Mouse (Mus musculus) kidney, adult 11 months (tissue): ENCODE measurements at regions not wholly inside any gene's neighbourhood (a gene's known extent, or its start where the extent isn't known, plus 50 kb on each side); places are given as distances from the start of the nearest gene placed in this dataset.

Experiments used
- DNase-seq: peaks from one replicate; pipeline ENCODE4 v3.0.0; 2022

DNA sequence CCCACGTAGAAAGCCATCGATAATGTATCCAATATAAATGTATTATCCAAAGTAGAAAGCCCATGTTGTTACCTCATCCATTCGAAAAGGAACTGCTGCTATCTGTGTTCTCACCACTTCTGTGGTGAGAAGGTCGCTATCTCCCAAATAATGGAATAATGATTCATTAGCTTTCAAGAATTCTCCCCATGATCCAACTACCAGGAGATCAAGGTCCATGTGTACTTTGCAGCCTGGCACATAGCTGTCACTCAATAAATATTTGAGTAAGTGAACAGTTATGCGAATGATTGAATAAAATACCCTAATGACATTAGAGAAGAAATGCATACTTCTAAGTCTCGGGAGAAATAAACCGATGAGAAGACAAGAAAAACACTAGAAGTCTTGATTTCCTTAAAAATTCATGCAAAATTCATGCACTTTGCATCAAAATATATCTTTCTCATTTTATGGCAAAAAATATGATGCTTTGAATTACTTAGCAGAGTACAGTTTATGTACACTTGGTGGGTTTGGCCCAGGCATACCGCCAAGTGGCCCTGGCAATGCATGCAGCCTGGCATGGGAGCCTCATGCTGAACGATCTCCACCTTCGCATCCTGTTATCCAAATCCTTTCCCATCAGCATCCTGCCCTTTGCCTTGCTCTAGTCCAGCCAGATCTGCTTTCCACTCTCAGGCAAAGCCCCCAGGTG is 208.7 kb downstream of the Rpl10-ps3 start:
- DNase-seq: no peak

DNA sequence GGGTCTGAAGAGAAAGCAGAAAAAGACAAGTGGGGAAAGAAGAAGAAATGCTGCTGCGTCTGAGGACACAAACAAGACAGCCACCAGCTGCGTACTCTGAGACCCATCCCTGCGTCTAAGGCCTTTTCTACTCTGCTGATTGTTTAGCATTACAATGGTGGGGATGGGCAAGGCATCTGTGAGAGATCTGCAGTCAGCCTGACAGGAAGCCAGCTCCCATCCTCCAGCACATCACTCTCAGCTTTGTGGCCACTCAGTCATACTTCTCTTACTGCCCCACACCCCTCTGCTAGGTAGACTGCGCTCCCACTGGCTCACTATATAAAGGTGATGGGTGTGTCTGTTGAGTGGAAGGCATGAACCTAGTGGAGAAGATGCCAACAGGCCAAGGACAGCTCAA is 220.5 kb downstream of the Rpl10-ps3 start:
- no peak for DNase-seq

DNA sequence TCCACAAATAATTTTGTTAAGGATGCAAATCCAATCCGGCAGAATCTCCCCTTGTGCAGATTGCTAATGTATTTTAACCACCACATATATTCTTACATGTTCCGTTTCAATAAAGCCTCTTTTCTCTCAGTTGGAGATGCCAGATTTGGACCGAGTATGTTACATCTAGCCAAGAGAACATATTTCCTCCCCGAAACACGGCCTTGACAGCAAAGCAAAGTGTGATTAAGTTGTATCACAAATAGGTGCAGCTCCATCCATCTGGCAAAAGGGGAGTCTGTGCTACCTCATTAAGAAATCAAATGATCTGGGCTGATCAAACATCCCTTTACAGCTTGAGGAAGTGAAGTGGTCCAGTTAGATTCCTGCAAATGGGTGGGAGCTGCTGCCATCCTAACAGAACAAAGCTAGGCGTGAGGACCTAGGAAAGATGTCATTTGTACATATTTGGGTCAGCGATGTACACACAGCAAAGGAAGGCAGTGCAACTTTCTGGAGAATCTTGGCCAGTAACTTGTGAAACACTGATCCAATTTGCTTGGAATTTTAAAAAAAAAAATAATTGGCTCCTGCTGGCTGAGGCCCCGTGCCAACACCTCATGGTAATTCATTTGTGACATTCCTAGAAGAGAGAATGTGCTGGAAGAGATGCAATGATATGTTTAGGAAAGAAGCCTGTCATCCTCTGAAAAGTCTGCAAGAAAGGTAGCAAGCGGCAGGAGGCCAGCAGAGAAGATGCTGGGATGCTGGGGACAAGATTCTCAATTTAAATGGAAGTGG is 223.8 kb downstream of the Rpl10-ps3 start:
- DNase-seq: no peak

DNA sequence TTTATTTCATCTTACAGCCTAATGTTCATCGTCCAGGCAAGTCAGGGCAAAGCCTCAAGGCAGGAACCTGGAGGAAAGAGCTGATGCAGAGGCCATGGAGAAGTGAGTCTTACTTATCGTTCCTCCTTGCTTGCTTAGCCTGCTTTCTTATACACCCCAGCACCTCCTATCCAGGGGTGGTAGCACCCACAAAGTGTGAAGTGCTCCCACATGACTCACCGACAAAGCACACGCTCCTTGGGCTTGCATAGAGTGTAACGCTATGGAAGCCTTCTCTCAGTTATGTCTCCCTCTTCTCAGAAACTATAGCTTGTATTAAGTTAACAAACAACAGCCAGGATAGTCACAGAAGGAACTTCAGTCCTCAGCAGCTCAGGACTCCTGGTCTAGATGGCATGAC is 225.4 kb downstream of the Rpl10-ps3 start:
- no peak for DNase-seq

DNA sequence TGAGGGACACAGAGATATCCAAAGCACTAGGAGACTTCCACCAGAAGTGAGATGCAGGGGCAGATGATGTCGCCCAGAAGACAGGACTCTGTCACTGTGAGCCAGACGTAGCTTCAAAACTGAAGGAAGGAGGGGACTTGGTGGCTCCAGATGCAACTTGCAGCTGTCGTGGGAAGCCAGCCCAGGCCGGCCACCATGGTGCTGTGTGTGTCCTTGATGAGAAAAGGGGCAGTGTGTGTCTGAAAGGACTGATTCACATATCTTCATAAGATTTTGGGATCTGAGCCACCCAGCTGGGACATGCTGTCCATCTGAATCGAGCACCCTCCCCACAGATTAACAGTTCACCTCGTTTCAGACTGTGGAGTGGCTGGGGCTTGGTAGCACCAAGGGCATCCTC is 226.2 kb downstream of the Rpl10-ps3 start:
- DNase-seq: no peak

DNA sequence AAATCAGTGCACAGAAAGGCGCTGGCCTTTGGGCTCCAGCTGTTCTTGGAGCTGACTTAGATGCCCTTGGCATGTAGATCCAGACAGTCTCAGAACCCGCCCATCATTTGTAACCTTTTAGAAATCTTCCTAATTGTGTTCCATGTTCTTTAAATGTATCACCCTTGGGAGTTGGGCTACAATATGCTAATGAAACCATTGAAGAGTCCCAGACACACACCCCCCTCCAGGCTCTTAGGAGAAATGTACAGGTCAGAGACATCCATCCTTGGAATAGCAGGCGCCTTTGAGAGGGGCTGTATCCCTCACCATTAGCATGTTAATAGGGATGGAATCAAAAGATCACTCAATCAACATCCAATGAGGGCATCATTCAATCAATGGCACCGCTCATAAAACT is 238.2 kb downstream of the Rpl10-ps3 start:
- no peak for DNase-seq

DNA sequence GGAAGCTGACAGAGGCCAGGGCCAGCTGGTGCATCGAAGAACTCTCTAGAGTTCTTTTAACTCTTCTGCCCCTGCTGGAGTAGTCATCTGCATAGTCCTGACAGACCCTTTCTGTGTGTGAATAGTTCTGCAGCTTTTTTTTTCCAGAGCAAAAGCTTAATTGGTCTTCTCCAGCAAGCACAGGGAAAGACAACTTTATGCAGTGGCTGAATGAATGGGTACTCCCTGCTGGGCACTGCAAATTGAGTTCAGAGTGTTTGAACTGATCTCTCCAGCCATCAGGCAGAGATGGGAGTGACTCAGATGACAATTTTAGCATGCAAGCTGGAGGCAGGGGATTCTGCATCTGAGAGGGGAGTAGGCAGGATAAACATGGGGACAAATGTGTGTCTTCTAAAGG is 242.0 kb downstream of the Rpl10-ps3 start:
- DNase-seq: no peak

DNA sequence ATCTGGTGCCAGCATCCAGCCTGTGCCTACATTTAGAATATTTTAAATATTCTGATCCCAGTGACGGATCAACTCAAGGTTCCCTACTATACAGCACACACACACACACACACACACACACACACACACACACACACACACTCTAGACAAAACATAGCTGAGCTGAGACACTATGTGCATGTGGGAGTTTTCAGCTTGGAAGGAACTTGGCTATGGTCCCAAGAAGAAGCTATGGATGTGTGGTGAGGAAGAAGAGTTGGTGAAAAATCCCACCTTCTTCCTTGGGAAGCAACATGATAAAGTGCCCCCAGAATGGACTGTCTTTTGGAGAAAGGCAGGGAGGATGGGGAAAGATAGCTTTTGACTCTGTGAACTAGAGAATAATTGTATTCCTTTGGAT is 243.7 kb downstream of the Rpl10-ps3 start:
- DNase-seq: no peak

DNA sequence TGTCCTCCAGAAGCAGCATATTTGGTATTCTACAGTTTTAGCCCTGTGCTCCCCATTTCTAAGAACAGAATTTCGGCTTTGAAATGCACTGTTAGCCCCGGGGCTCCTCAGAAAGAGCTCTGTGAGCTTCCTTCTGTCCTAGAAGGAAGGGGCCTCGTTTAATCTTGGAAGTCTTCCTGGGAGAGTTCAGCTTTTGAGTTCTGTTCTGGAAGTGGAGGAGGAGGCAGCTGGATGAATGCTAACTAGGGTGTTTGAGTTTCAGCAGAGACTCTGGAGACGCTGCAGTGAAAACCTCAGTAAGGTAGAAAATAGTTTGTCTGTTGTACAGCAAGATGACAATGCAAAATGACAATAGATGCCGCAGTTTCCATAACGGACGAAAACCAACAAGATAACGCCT is 253.8 kb downstream of the Rpl10-ps3 start:
- DNase-seq: no peak

DNA sequence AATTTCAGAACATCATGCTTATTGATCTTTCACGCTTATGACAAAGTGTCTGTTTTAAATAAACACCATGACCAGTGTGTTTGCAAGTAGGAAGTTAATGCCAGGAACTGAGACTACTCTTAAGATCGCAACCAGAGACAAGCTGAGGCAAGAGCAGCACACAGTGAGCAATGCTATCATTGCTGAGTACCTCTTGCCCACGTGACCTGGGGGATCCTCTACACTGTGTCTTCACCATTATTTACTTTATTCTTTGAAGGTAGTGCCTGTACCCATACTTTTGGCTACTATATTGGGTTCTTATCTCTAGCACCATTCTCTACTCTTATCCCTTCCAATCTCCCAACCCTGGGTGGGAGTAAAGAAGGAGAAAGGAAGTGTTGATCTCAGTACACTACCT is 254.9 kb downstream of the Rpl10-ps3 start:
- DNase-seq: no peak

DNA sequence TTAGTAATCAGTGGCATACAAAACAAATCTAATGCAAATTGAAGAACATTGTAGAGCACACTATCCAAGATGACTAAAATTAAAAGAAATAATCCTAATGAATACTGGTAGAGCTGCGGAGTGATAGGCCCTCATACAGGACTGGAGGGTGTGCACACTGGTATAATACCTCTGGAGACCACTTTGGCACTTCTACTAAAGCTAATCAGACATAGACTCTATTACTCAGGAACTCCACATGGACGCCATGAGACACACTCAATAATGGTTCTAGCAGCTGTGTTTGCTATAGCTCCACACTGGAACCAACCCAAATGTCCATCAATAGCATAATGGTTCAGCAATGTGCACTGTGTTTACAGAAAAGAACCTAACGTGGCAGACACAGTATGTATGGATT is 264.6 kb downstream of the Rpl10-ps3 start:
- no peak for DNase-seq

DNA sequence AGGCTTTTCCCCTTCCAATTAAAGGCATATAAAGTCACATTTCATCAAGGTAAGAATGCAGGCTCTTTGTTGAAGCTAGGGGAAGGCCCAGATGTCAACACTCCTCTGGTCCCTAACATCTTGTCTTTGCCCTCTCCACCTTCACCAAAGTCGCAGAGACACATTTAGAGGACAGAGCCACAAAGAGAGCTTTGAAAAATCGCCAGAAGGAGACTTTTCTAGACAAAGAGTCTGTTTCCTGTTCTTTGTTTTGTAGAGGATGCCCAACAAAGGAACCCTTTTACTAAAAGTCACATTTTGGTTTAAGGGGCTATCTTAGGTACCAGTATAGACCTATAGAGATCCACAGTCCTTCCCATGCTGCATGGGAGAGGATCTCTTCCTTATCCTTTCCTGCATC is 269.9 kb upstream of the Ncam1 start:
- no peak for DNase-seq

DNA sequence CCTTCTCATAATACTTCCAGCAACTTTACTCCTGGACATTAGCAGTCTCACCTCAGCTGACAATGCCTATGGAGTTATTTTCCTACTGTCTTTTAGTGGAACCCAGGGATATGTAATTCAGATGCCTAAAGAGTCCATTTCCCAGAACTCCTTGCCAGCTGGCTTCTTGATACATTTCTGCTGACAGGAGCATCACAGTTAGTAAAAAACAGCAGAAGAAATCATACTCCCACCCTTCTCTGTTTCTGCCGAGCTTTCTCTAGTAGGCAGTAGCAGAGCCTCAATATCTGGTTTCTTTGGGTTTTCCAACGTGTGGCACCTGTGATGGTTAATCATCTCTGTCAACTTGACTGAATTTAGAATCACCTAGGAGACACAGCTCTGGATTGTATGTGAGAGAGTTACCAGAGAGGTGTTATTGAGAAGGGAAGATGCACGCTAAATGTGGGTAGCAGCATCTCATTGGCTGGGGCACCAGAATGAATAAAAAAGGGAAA is 269.1 kb upstream of the Ncam1 start:
- no peak for DNase-seq

DNA sequence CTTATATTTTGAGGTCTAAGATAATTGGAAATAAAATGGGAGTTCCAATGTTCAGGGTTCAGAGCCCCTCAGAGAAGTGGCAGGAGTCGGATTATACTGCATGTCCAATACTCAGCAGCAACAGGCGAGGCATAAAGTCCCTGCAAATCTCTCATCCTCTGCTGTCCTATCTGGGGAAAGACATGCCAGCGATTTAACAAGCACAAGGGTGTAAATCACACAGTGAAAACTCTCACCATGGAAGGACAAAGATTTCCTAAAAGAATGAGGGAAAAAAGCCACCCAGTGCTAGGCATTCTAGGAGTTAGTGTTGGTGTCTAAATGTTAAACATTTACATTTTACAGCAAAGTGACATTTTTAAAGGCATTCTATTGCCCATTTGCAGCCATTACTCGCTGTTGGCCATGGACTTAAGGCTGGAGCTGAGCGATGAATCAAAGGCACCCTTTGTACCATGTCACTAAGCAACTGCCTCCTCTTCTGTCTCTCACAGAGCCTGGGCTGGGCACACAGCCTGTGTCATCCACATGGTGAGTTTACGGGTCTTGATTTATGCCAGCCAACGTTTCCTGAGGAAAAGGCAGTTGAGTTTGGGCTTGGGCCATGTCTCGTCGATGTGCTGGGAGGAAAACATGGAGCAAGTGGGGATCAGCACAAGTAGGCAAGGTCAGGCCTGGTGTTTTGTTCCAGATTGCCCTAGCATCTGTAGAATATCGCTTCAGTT is 265.9 kb upstream of the Ncam1 start:
- no peak for DNase-seq

DNA sequence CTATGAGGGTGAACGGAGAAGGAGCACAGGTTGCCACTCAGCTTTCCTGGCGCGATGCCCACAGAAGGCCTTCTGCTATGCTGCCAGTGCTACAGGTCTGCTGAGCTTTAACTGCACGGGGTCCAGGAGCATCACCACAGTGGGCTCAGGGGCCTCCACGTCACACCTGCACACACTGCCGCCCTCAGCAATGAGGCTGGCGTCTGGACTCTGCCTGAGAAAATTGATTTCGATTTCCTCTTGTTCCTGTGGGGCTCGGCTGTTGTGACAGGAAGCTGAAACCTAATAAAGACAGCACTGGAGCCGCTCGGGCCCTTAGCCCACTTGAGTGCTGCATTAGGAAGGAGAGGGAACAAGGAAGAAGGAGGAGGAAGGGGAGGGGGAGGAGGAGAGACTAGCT is 239.5 kb upstream of the Ncam1 start:
- DNase-seq: no peak

DNA sequence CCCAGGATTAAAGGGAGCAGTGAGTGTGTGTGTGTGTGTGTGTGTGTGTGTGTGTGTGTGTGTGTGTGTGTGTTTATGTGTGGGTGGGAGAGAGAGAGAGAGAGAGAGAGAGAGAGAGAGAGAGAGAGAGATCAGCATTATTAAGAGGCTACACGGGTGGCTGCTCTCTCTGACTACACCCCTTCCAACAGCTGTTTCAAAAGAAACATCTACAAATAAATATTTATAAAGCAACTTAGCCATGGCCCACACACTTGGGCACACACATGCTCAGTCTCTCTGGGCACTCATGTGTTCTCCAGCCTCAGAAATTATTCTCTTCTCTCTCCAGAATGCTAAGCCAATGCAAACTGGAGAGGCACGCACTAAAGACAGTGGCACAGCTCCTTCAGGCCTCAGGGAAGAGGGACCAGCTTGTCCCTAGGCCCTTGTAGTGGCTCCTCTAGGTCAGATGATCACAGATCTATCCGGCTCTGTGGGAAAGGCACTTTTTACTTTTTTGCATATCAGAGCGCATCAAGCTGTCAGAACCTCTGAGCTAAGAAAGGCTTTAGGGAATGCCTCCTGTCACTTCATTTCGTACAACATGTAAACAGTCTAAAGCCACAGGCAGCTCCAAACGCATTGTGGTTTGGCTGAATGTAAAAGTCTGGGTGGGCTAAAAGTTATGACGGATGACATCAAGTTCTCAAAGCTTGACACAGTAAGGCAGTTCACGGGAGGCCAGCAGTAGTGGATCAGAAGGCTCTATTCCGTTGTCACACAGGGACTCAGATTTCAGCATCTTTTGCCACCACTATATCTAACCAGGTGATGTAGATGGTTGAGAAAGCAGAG is 233.8 kb upstream of the Ncam1 start:
- DNase-seq: no peak

DNA sequence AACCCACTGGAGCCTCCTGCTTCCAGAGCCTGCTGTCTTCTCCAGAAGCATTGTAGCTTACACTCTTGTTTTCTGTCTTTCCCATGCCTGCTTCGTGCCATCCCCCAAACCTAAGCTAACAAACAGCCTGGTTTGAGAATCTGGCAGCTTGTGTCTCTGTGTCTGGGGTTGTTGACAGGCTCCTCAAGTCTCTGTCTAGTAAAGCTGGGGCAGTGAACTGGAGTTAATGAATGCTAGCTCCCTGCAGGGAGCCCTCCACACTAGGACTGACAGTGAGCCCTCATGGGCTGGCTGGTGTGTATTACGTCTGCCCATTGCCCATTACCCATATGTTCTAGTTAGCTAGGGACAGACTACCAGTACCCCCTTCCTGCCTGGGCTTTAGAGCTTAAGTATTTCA is 232.6 kb upstream of the Ncam1 start:
- DNase-seq: no peak

DNA sequence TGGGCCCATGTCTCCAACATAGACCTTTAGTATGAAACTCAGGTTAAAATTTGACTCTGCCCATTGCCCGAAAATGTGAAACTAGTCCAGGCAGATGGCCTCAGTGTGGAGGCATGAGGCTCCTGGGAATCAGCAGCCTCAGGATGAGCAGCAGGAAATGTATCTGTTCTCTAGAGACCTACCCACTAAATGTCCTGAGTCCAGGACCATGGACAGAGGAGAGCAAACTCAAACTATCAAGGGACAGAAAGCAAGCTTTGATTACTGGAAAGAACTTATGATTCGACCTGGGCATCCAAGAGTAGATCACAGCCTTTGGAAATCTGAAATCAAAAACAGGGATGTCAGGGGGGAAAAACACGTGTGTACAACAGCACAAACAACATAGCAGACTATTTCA is 230.3 kb upstream of the Ncam1 start:
- no peak for DNase-seq

DNA sequence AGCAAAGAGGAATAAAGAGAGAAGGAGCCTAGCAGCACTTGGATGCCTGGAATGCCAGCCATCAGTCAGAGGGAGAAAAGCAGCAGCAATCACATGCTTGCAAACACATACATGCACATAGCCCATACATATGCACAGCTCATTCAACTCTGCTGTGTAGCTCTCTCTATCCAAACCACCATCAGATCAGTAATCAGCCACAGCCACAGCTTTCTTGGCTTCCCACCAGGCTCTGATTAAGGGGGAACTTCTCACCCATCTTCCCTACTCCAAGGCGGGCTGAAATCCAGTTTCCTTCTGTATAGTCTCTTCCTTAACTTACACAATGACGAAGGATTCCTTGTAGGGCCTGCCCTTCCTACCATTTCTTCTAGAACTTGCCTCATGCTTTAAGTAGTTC is 229.8 kb upstream of the Ncam1 start:
- no peak for DNase-seq

DNA sequence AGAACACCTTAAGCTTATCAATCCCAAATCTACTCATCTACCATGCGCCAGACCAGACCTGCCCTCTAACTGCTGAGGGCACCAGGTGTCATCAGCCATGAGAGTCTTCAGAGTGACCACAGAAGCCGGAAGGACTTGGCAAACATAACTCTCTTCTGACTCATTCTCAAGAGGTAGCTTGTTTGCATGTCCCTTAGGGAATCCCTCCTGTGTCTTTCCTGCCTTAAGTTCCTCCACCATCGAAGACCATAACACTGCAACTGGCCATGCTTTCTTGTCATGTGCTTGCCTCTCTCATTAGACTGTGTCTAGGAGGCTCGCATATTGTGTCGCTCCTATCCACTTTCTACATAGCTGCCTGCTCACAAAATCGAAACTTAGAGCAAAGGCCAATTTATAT is 226.1 kb upstream of the Ncam1 start:
- DNase-seq: no peak

DNA sequence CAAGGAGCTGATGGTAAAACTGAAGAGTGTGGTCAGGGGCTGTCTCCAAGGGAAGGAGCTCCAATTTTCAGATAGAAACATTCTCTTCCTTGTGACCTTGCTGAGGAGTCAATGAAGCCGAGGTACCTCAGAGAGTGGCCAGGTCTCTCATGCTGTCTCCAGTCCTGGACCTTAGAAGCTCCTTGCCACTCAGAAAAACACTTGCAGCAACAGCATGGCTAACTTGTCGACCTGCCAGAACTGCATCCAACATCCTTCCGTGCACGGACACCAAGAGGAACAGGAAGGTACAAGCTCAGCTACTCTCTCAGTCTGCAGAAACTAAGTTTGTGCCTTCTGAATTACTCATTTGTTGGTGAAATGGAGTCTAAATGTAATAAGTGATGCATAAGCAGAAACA is 214.9 kb upstream of the Ncam1 start:
- DNase-seq: no peak

DNA sequence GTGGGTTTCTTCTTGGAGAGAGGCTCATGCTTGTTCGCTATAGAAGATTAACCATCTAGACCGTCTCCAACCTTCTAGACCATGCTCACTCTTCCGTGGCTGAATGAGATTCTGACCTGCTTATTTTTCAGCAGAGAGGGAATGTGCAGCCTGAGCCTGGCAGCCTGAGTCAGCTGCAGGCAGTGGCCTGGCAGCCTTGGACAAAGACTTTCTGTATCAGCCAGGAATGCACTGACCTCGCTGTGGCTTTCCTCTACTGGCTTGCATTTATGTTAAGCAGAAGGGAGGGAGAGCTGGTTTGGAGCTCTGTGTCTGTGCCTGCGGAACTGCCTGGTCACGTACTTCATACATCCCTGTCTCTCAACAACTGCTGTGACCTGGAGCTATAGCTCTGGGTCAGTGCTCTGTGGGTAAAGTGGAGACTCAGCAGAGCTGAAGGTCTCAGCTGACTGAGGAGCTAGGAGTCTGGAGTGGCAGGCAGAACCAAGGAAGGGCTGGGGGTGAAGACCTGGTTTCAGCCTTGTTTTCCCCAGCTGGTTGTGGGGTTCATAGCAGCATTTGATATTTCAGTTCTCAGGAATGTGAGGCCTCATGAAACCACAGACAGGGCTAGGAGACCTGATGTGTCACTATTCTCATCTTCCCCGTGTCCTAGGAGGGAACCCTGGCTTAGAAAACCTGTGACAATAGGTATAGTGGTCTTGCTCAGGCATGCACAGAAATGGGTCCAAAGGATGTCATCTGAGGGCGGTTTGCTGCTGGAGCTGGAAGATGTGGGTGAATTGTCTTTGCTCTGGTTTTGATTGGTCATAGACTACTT is 207.2 kb upstream of the Ncam1 start:
- DNase-seq: peak; percentile 59
